Mouse (Mus musculus): ENCODE measurements at regions not wholly inside any gene's neighbourhood (a gene's known extent, or its start where the extent isn't known, plus 50 kb on each side); places are given as distances from the start of the nearest gene placed in this dataset.
A peak's percentile ranks its signal among the peaks of the same experiment; 100 is the strongest.

GRCm38 (mm10) chr3:39220707-39221034, 333.9 kb downstream of the Fat4 start:
- no peaks in the 10 kb centered on the region for H3K27me3 ChIP-seq (replicated peaks)
- in situ Hi-C loops (cut with MboI; ENCODE audit: low pct_ligation_motif_present, low pct_unique_long_range_greater_than_20kb, low sequenced_read_pairs), result no loop called here
- no peak overlapping the region for H3K27ac ChIP-seq (ENCODE audit: insufficient read depth, low read depth)
- H3K4me3 ChIP-seq (replicated peaks in 1 of 3; ENCODE audit: low read depth in 2 of 3, low read length in 2 of 3, poor library complexity in 1 of 3), result no peak overlapping the region
- no peaks in the 10 kb centered on the region for H3K36me3 ChIP-seq (replicated peaks in 1 of 2; ENCODE audit: control insufficient read depth in 1 of 2, insufficient read depth in 1 of 2, low read length in 1 of 2)
- peak; percentile 12 for DNase-seq (ENCODE audit: extremely low read depth)
- H3K4me2 ChIP-seq (ENCODE audit: insufficient read depth, low read depth, poor library complexity, severe bottlenecking), result no peak overlapping the region
- no peak for TF ChIP-seq JUN (IDR thresholded peaks at IDR 0.05; ENCODE audit: insufficient read depth, low read depth, low read length)
- peak; percentile 34 for TF ChIP-seq SMC3 (IDR thresholded peaks at IDR 0.05; ENCODE audit: low read depth, low read length)
- peak in 1 of 2 experiments; percentile 53; a peak in 2 of 4 replicates for TF ChIP-seq CTCF (conservative IDR thresholded peaks at IDR 0.05 in 1 of 2, IDR thresholded peaks at IDR 0.05 in 1 of 2; ENCODE audit: low read depth in 2 of 2, low read length in 2 of 2)
- peak; percentile 48 for TF ChIP-seq RAD21 (IDR thresholded peaks at IDR 0.05; ENCODE audit: low read depth, low read length)
- dilution Hi-C loops (cut with MboI; ENCODE audit: extremely low pct_ligation_motif_present, extremely low pct_unique_long_range_greater_than_20kb, low sequenced_read_pairs), result no loop called here
- H3K79me2 ChIP-seq (replicated peaks; ENCODE audit: control insufficient read depth, extremely low read depth, insufficient read depth, poor library complexity, severe bottlenecking), result no peaks in the 10 kb centered on the region
- H3K9me3 ChIP-seq (replicated peaks; ENCODE audit: low read length), result no peaks in the 10 kb centered on the region
- H3K9ac ChIP-seq (ENCODE audit: insufficient read depth, low read depth), result no peak overlapping the region
- no peaks in the 10 kb centered on the region for H3K4me1 ChIP-seq (ENCODE audit: control insufficient read depth in 1 of 2, insufficient read depth in 2 of 2)

GRCm38 (mm10) chr3:39222059-39222458, 335.3 kb downstream of the Fat4 start:
- Histone ChIP-seq H3K9me3 (replicated peaks; ENCODE audit: low read length) (no peaks in the 10 kb centered on the region), H3K9ac (ENCODE audit: insufficient read depth, low read depth) (no peak overlapping the region), H3K4me2 (ENCODE audit: insufficient read depth, low read depth, poor library complexity, severe bottlenecking) (no peak overlapping the region), H3K27ac (ENCODE audit: insufficient read depth, low read depth) (no peak overlapping the region), H3K79me2 (replicated peaks; ENCODE audit: control insufficient read depth, extremely low read depth, insufficient read depth, poor library complexity, severe bottlenecking) (no peaks in the 10 kb centered on the region), H3K4me1 (ENCODE audit: control insufficient read depth in 1 of 2, insufficient read depth in 2 of 2) (no peaks in the 10 kb centered on the region), H3K36me3 (replicated peaks in 1 of 2; ENCODE audit: control insufficient read depth in 1 of 2, insufficient read depth in 1 of 2, low read length in 1 of 2) (no peaks in the 10 kb centered on the region), H3K27me3 (replicated peaks) (no peaks in the 10 kb centered on the region), H3K4me3 (replicated peaks in 1 of 3; ENCODE audit: low read depth in 2 of 3, low read length in 2 of 3, poor library complexity in 1 of 3) (no peak overlapping the region)
- dilution Hi-C loops (cut with MboI; ENCODE audit: extremely low pct_ligation_motif_present, extremely low pct_unique_long_range_greater_than_20kb, low sequenced_read_pairs) (no loop called here), in situ Hi-C loops (cut with MboI; ENCODE audit: low pct_ligation_motif_present, low pct_unique_long_range_greater_than_20kb, low sequenced_read_pairs) (no loop called here)
- no peak for DNase-seq (ENCODE audit: extremely low read depth)
- TF ChIP-seq POLR2A (IDR thresholded peaks at IDR 0.05; ENCODE audit: low read depth, low read length), result no peak
- TF ChIP-seq CHD1 (IDR thresholded peaks at IDR 0.05; ENCODE audit: low read depth, low read length), result no peak
- no peak for TF ChIP-seq UBTF (IDR thresholded peaks at IDR 0.05; ENCODE audit: low read depth, low read length)
- no peak for TF ChIP-seq SMC3 (IDR thresholded peaks at IDR 0.05; ENCODE audit: low read depth, low read length)
- TF ChIP-seq MXI1 (IDR thresholded peaks at IDR 0.05; ENCODE audit: low read depth, low read length), result no peak
- TF ChIP-seq RAD21 (IDR thresholded peaks at IDR 0.05; ENCODE audit: low read depth, low read length), result no peak

- dilution Hi-C loops (cut with MboI; ENCODE audit: extremely low pct_ligation_motif_present, extremely low pct_unique_long_range_greater_than_20kb, low sequenced_read_pairs) (no loop called here), in situ Hi-C loops (cut with MboI; ENCODE audit: low pct_ligation_motif_present, low pct_unique_long_range_greater_than_20kb, low sequenced_read_pairs) (no loop called here)
- DNase-seq (ENCODE audit: extremely low read depth), result no peak
- H3K4me2 ChIP-seq (ENCODE audit: insufficient read depth, low read depth, poor library complexity, severe bottlenecking), result no peak overlapping the region
- H3K9me3 ChIP-seq (replicated peaks; ENCODE audit: low read length), result no peaks in the 10 kb centered on the region
- no peaks in the 10 kb centered on the region for H3K4me1 ChIP-seq (ENCODE audit: control insufficient read depth in 1 of 2, insufficient read depth in 2 of 2)
- no peaks in the 10 kb centered on the region for H3K79me2 ChIP-seq (replicated peaks; ENCODE audit: control insufficient read depth, extremely low read depth, insufficient read depth, poor library complexity, severe bottlenecking)
- TF ChIP-seq NELFE (IDR thresholded peaks at IDR 0.05; ENCODE audit: low read depth, low read length), result no peak
- no peak for TF ChIP-seq ZNF384 (IDR thresholded peaks at IDR 0.05; ENCODE audit: low read depth, low read length)
- TF ChIP-seq MAX (IDR thresholded peaks at IDR 0.05; ENCODE audit: low read length), result no peak
- TF ChIP-seq MYC (IDR thresholded peaks at IDR 0.05; ENCODE audit: low read depth, low read length), result no peak
- TF ChIP-seq SMC3 (IDR thresholded peaks at IDR 0.05; ENCODE audit: low read depth, low read length), result no peak
- TF ChIP-seq MEF2A (IDR thresholded peaks at IDR 0.05; ENCODE audit: borderline replicate concordance, low read depth, low read length), result no peak
- no peak for TF ChIP-seq BHLHE40 (IDR thresholded peaks at IDR 0.05; ENCODE audit: low read depth, low read length)
- TF ChIP-seq POLR2AphosphoS2 (IDR thresholded peaks at IDR 0.05; ENCODE audit: low read depth, low read length), result no peak
- no peak for TF ChIP-seq ETS1 (conservative IDR thresholded peaks at IDR 0.05; ENCODE audit: low read depth, low read length)
- H3K27ac ChIP-seq (ENCODE audit: insufficient read depth, low read depth), result no peak overlapping the region
- no peak overlapping the region for H3K4me3 ChIP-seq (replicated peaks in 1 of 3; ENCODE audit: low read depth in 2 of 3, low read length in 2 of 3, poor library complexity in 1 of 3)
- H3K27me3 ChIP-seq (replicated peaks), result no peaks in the 10 kb centered on the region
- H3K36me3 ChIP-seq (replicated peaks in 1 of 2; ENCODE audit: control insufficient read depth in 1 of 2, insufficient read depth in 1 of 2, low read length in 1 of 2), result no peaks in the 10 kb centered on the region
- no peak overlapping the region for H3K9ac ChIP-seq (ENCODE audit: insufficient read depth, low read depth)
These were observed 348.2 kb downstream of the Fat4 start for GRCm38 (mm10) chr3:39234921-39235320.
